Mouse (Mus musculus): ENCODE data around the gene Galnt9.
A peak's percentile ranks its signal among the peaks of the same experiment; 100 is the strongest.

Galnt9 gene

DNA sequence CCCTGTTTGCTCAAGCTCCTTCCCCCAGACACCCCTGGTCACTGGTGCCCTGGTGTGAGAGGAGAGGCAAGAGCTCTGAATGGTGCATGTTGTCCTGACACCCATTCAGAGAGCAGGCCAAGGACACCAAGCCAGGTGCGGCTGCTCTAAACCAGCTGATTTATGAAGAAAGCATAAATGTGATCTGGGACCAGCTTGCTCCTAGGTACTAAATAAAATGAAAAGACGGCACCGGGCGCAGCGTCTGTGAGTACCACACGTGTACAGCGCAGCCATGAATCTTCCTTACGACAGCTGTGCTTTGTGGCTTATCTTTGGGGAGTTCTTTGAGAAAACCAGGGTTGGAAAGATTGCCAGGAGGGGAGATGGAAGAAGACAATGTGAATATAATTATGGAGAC is 8.2 kb upstream of the Galnt9 start:
- no peak for DNase-seq (ENCODE audit: inconsistent ontology term)

DNA sequence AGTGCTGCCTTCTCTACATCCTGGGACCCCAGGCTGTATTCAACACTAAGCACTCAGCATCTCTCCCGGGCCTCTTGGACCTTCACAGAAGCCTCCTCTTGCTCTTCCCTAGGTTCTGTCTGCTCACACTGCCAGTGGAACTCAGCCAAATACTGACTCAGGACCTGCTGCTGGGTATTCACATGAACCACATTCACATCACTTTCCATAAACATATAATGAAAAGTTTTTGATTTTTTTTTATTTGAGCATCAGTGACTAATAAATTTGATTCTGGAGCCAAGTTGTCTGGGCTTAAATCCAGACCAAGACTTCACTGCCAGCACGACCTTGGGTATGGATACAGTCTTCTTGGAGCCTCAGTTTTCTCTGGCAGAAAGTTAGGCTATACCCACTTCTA is 3.2 kb upstream of the Galnt9 start:
- peak; percentile 85 for DNase-seq (ENCODE audit: inconsistent ontology term)

- no peak for DNase-seq (ENCODE audit: inconsistent ontology term)
Measured at GRCm38 (mm10) chr5:110541456-110541855, 2.7 kb upstream of the Galnt9 start.

DNA sequence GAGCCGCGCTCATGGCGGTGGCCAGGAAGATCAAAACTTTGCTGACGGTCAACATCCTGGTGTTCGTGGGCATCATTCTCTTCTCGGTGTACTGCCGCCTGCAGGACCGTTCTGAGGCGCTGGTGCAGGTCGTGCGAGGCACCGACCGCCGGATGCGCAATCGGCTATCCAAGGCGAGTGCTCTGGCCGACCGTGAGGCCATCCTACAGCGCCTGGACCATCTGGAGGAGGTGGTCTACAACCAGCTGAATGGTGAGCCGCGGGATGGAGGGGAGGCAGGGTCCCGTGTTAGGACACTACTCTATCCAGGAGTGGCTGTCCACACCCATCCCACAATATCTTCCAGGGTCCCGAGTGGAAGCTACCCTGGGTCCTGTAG is 525 bp downstream of the Galnt9 start:
- DNase-seq (ENCODE audit: inconsistent ontology term) = no peak

- DNase-seq (ENCODE audit: inconsistent ontology term) = no peak
Measured at GRCm38 (mm10) chr5:110545311-110545710, 1.2 kb downstream of the Galnt9 start.

DNA sequence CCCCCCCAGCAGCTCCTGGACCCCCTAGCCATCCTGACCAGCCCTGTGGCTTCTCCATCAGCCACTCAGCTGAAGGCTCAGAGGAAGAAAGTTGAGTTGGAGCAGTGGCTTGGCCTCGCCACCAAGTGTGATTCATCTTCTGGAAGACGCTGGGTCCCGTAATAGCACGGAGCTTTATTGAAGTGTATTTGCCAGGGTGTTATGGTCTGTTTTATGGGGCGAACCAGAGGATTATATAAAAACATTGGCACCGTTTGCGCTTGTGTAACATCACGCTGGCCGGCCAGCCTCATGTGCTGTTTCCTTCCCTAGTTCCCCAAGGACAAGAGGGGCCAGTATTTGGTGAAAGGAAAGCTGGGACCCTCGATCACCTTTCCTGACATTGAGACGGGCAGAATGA is 2.0 kb downstream of the Galnt9 start:
- DNase-seq (ENCODE audit: inconsistent ontology term) = no peak

GRCm38 (mm10) chr5:110546726-110547406 is 2.7 kb downstream of the Galnt9 start:
- DNase-seq (ENCODE audit: inconsistent ontology term) = no peak

DNA sequence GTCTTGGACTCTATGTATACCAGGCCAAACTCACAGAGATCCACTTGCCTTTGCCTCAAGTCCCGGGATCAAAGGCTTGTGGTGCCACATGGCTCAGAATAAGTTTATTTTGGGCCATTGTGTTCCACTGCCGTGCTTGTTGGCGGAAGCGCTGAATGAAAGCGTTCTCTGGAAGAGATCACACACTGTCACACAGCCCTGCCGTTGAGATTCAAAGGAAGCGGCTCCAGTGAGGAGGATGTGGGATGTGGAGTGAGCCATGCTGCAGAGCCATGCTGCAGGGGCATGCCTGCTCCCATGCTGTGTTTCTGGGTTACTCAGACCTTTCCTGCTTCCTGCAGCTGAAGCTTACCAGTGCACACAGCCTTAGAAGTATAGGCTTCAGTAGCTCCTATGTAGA is 4.3 kb downstream of the Galnt9 start:
- DNase-seq (ENCODE audit: inconsistent ontology term) = no peak

GRCm38 (mm10) chr5:110550189-110550588 is 6.0 kb downstream of the Galnt9 start:
- DNase-seq (ENCODE audit: inconsistent ontology term) = no peak

DNA sequence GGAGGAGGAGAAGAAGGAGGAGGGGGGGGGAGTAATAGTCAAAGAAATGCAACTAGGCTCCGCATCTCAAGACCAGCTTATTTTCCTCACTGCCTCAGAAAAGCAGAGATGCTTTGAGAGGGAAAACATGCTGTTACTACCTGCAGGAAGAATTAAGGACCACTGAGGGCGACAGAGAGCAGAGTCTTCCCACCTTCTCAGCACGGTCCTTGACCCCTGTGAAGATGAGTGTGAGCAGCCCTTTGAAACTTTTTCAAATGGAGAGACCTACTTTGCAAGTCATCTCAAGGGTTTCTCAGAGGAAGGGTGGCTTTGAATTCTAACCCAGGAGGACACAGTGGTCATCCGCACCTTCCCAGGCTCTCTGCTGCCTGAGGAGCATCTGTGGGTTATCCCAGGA is 6.7 kb downstream of the Galnt9 start:
- DNase-seq (ENCODE audit: inconsistent ontology term) = no peak

DNA sequence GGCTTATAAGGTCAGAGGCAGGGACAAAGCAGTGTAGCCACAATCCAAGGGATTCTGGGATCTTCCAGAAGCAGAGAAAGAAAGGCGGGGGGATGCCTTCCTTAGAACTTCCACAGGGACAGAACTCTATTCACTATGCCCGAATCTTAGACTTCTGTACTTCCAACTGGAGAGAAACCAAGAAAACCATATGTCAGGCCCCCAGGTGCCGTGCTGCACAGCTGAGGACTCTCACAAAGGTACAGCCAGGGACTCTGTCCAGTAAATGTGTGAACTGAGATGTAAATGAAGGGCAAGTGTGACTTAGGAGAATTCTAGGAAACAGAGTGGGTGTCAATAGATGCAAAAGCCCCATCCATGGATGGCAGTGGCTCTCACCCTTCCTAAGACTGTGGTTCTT is 7.8 kb downstream of the Galnt9 start:
- DNase-seq (ENCODE audit: inconsistent ontology term) = no peak

- no peak for DNase-seq (ENCODE audit: inconsistent ontology term)
Measured at GRCm38 (mm10) chr5:110553315-110553714, 9.2 kb downstream of the Galnt9 start.

DNA sequence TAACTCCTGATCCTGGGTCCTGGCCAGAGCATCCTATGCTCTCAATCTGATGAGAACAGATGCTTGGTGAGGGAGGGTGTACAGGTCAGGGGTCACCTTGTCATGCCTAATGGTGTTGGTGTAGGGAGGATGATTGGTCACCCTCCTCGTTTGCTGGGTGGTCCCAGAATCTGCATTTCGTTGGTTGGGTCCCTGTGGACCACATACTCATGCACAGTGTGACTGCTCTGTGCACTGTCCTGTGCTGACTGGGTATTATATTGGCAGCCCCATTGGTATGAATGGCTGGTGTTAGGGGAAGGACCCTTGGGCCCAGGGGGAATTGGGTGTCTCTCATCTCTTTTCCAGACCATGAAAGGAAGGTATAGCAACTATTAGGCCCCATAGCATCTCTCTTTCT is 11.0 kb downstream of the Galnt9 start:
- no peak for DNase-seq (ENCODE audit: inconsistent ontology term)

GRCm38 (mm10) chr5:110558368-110558767 is 14.2 kb downstream of the Galnt9 start:
- DNase-seq (ENCODE audit: inconsistent ontology term) = peak; percentile 54

- DNase-seq (ENCODE audit: inconsistent ontology term) = no peak
Measured at GRCm38 (mm10) chr5:110559679-110560078, 15.5 kb downstream of the Galnt9 start.

- peak; percentile 16 for DNase-seq (ENCODE audit: inconsistent ontology term)
Measured at GRCm38 (mm10) chr5:110562741-110563326, 18.7 kb downstream of the Galnt9 start.

GRCm38 (mm10) chr5:110564986-110565644 is 21.0 kb downstream of the Galnt9 start:
- peak; percentile 56 for DNase-seq (ENCODE audit: inconsistent ontology term)

DNA sequence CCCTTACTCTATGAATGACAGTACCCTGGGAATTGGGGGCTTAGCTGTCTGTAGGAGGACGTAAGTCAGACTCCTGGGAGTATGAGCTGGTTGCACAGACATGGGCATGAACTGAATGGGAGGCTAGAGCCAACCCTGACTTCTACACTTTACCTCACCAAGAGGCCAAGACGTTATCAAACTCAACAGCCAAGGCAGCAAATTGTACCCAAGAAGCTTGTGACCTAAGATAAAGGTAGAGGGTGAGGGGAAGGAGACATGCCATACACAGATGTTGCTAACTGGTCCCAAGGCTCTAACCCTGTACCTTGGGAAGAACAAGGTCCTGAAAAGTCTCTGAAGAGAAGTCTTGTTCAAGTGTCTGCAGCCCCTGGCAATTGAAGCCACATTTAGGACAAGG is 23.4 kb downstream of the Galnt9 start:
- DNase-seq (ENCODE audit: inconsistent ontology term) = no peak

DNA sequence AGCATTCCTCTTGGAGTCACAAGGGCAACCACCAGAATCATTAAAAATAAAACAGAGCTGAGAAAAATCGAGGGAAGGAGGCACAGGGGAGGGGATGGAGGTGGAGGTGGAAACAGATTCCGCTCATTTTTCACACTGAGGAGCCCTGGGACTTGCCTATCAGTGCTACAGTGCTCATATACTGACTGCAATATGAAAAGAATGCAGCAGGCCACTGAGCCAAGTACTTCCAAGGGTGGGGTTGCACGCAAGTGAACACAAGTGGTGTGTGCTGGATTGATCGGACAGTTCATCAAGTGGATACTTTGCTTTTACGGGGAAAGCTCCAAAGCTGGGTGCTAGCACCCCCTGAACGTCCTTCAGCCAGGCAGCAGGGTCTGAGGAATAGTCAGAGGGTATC is 30.7 kb downstream of the Galnt9 start:
- DNase-seq (ENCODE audit: inconsistent ontology term) = no peak

DNA sequence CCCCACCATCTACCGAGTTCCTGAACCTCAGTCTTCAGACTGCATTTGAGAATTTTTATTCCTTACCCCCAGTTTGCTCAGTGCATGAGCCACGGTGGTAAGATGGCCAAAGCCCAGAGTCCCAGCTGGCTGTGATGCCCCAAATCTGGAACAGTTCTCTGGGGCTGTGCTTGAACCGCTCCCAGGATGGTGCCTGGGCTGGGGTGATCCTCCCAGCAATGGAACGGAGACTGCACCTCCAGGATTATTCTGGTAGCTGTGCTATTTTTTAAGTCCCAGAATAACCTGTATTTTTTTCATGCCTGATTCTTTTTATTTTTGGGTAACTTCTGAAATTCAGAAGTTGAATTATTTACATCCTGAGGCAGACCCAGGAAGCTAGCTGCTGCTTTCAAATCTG is 35.1 kb downstream of the Galnt9 start:
- DNase-seq (ENCODE audit: inconsistent ontology term) = no peak

DNA sequence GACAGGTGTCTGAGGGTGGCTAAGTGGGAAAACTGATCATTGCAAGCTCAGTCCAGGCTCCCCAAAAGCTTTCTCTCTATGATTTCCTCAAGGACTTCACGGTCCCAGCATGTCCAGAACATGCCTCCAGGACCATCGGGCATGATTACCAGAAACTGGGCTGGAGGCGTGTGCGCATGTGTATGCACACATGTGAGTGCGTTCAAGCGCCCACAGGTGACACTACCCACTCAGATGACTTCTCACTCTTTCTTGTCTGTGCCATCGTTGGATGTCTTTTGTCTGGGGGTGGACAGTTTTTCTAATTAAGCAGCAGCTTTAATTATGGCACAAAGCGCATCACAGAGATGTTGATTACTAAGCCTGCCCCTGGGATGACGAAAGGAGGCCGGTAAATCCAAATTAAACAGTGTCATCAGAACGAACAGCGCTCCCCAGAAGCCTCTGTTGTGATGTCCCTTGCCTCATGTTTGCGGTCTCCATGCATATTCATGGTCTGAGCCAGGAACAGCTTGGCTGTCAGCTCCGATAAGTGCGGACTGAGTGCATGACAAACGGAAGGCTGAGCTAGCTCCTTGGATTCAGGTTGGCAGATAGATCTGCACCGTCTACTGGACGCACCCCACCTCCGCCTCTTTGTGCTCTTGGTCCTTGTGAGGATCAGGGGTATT is 36.5 kb downstream of the Galnt9 start:
- DNase-seq (ENCODE audit: inconsistent ontology term) = no peak

- peak; percentile 54 for DNase-seq (ENCODE audit: inconsistent ontology term)
Measured at GRCm38 (mm10) chr5:110582647-110583538, 38.7 kb downstream of the Galnt9 start.
